Mouse (Mus musculus) lung, adult 18-20 months (tissue): ENCODE data around the gene Rabgap1l.
"Not testable (repeated sequence)": the region's sequence is repeated elsewhere in the genome, so short reads cannot be mapped to it uniquely, and the experiment has no call there.

Experiments used
- DNase-seq, 2 experiments: peaks; one replicate each; pipeline ENCODE4 v3.0.0; 2022; ENCODE audit warnings: mixed read lengths in 2 of 2

Rabgap1l gene

GRCm38 (mm10) chr1:160481643-160482042 lies 311.4 kb downstream of the Rabgap1l start:
- no peak for DNase-seq

GRCm38 (mm10) chr1:160467443-160467842 lies 325.6 kb downstream of the Rabgap1l start:
- no peak for DNase-seq

- DNase-seq, result no peak
These were observed 327.8 kb downstream of the Rabgap1l start for GRCm38 (mm10) chr1:160465186-160465585.

GRCm38 (mm10) chr1:160464148-160464547 lies 328.9 kb downstream of the Rabgap1l start:
- no peak for DNase-seq

- no peak for DNase-seq
These were observed 332.7 kb downstream of the Rabgap1l start for GRCm38 (mm10) chr1:160460346-160460745.

- no peak for DNase-seq
These were observed 341.3 kb downstream of the Rabgap1l start for GRCm38 (mm10) chr1:160451663-160452062.

GRCm38 (mm10) chr1:160448681-160449080 lies 344.3 kb downstream of the Rabgap1l start:
- DNase-seq, result no peak

GRCm38 (mm10) chr1:160446823-160447222 lies 346.2 kb downstream of the Rabgap1l start:
- no peak for DNase-seq

GRCm38 (mm10) chr1:160443506-160443905 lies 349.5 kb downstream of the Rabgap1l start:
- no peak for DNase-seq

GRCm38 (mm10) chr1:160441679-160442078 lies 351.3 kb downstream of the Rabgap1l start:
- DNase-seq, result no peak

- peak in 1 of 2 experiments; percentile 1 for DNase-seq
These were observed 351.9 kb downstream of the Rabgap1l start for GRCm38 (mm10) chr1:160441161-160441560.

- DNase-seq, result no peak
These were observed 354.2 kb downstream of the Rabgap1l start for GRCm38 (mm10) chr1:160438820-160439219.

- no peak for DNase-seq
These were observed 375.7 kb downstream of the Rabgap1l start for GRCm38 (mm10) chr1:160417196-160417854.

- no peak for DNase-seq
These were observed 382.2 kb downstream of the Rabgap1l start for GRCm38 (mm10) chr1:160410822-160411221.

GRCm38 (mm10) chr1:160409689-160410088 lies 383.3 kb downstream of the Rabgap1l start:
- DNase-seq, result not testable (repeated sequence)

GRCm38 (mm10) chr1:160409123-160409522 lies 383.9 kb downstream of the Rabgap1l start:
- DNase-seq, result no peak

GRCm38 (mm10) chr1:160408302-160408897 lies 384.6 kb downstream of the Rabgap1l start:
- no peak for DNase-seq

GRCm38 (mm10) chr1:160399428-160399827 lies 393.6 kb downstream of the Rabgap1l start:
- peak in 1 of 2 experiments; percentile 21 for DNase-seq

- no peak for DNase-seq
These were observed 396.0 kb downstream of the Rabgap1l start for GRCm38 (mm10) chr1:160397037-160397436.

GRCm38 (mm10) chr1:160387446-160387845 lies 405.6 kb downstream of the Rabgap1l start:
- no peak for DNase-seq

- DNase-seq, result no peak
These were observed 414.6 kb downstream of the Rabgap1l start for GRCm38 (mm10) chr1:160378367-160378766.

- peak; percentile 33 to 43 for DNase-seq
These were observed 415.4 kb downstream of the Rabgap1l start for GRCm38 (mm10) chr1:160377337-160378336.

GRCm38 (mm10) chr1:160374490-160374889 lies 418.5 kb downstream of the Rabgap1l start:
- DNase-seq, result no peak
